Mouse (Mus musculus) thymus, adult 2 months (tissue): Measurements from ENCODE around the gene Mrm3.

Source experiments
- CTCF ChIP-seq: fragments of 200-500 bp; IDR thresholded peaks from 2 replicates; pipeline ENCODE4 v1.5.1; 2012; ENCODE audit warnings: mild to moderate bottlenecking, control low read depth, low read length, moderate library complexity, borderline replicate concordance; ENCODE audit not compliant: control insufficient read depth, poor library complexity, insufficient read depth; ENCODE audit errors: extremely low read depth
- POLR2A ChIP-seq: fragments of 200-500 bp; IDR thresholded peaks from 2 replicates; pipeline ENCODE4 v1.6.1; 2012; ENCODE audit warnings: mild to moderate bottlenecking, low read length, control low read depth, moderate library complexity; ENCODE audit not compliant: control insufficient read depth, poor library complexity, insufficient read depth; ENCODE audit errors: extremely low read depth

DNA sequence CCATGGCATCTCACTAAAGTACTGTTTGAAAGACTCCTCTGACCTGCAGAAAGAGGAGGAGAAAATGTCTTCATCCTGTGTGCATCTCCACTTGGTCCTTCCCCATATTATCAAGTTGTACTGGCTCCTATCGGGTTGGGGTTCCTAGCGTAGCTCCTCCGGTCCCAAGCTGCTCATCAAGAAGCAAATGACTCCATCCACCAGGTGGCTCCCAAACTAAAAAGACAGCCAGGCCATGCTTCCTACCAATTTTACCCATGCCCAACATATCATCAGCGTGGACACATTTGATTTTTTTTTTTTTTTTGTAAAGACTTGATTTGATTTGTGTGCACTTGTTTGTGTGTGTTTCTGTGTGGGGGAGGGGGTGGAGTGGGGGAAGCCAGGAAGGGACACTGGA, 28.9 kb downstream of the Mrm3 start:
- no peak for TF ChIP-seq POLR2A
- TF ChIP-seq CTCF, result no peak
